Mouse (Mus musculus): ENCODE measurements at regions not wholly inside any gene's neighbourhood (a gene's known extent, or its start where the extent isn't known, plus 50 kb on each side); places are given as distances from the start of the nearest gene placed in this dataset.

DNA sequence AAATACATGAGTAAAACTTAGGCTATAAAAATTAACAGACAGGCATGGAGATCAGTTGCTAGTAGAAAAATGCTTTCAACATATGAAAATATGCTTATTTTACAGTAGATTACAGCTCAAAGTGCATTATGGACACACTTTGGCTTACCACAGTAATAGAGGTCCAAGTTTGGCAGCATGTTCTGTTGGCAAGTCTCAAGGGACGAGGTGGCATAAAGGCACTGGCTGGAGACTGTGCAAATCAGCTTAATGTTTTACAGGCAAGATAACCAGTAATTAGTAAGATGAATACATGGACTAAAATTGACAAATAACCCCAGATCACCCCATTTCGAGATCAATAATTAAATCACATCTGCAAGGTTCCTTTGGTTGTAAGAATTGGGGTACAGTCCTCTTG, 68.0 kb upstream of the Tmem26 start:
- H3K4me1 ChIP-seq (ENCODE audit: control insufficient read depth, insufficient read depth, low read length), result no peaks in the 10 kb centered on the region
- DNase-seq (ENCODE audit: low spot score) (no peak), ATAC-seq (ENCODE audit: insufficient read depth, low FRiP score, low TSS enrichment) (no peak)
- no peaks in the 10 kb centered on the region for H3K9me3 ChIP-seq (ENCODE audit: control insufficient read depth, low read length)
- no peak overlapping the region for H3K27ac ChIP-seq (ENCODE audit: low read depth, low read length)
- H3K36me3 ChIP-seq (ENCODE audit: control insufficient read depth, insufficient read depth, low read length), result no peaks in the 10 kb centered on the region
- H3K4me2 ChIP-seq (ENCODE audit: low read depth), result no peak overlapping the region
- no peak overlapping the region for H3K4me3 ChIP-seq (ENCODE audit: low read depth, low read length)
- no peaks in the 10 kb centered on the region for H3K27me3 ChIP-seq (ENCODE audit: control insufficient read depth, insufficient read depth, low read length)
- no peak overlapping the region for H3K9ac ChIP-seq (ENCODE audit: low read length)
- WGBS, result 82% methylated on average over 2 of the region's 2 CpGs

DNA sequence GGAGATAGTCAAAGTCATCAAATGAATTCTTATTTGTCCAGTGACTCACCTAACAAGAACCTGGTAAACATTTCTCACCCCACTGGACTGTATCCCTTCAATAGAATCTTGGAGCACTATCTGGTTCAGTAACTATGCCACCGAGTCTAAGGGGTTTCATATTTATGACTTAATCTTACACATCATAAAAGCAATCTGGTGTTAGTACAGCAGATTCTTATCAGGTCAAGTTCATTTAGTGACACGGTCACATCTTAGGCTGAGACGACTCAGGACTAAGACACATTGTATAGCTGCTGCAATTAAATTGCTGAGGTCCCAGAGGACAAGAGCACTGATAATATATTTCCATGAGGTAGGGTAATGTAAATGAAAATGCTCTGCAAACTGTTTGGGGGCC, 57.4 kb upstream of the Tmem26 start:
- no peak for ATAC-seq (ENCODE audit: insufficient read depth, low FRiP score, low TSS enrichment)
- no peak overlapping the region for H3K27ac ChIP-seq (ENCODE audit: low read depth, low read length)
- no peaks in the 10 kb centered on the region for H3K4me1 ChIP-seq (ENCODE audit: control insufficient read depth, insufficient read depth, low read length)
- H3K36me3 ChIP-seq (ENCODE audit: control insufficient read depth, insufficient read depth, low read length), result no peaks in the 10 kb centered on the region
- no peak for DNase-seq (ENCODE audit: low spot score)
- H3K9ac ChIP-seq (ENCODE audit: low read length), result no peak overlapping the region
- H3K4me2 ChIP-seq (ENCODE audit: low read depth), result no peak overlapping the region
- no peaks in the 10 kb centered on the region for H3K9me3 ChIP-seq (ENCODE audit: control insufficient read depth, low read length)
- no peaks in the 10 kb centered on the region for H3K27me3 ChIP-seq (ENCODE audit: control insufficient read depth, insufficient read depth, low read length)
- H3K4me3 ChIP-seq (ENCODE audit: low read depth, low read length), result no peak overlapping the region
- 85% methylated on average over 3 of the region's 3 CpGs for WGBS

- Histone ChIP-seq H3K36me3 (ENCODE audit: control insufficient read depth, insufficient read depth, low read length) (no peaks in the 10 kb centered on the region), H3K27me3 (ENCODE audit: control insufficient read depth, insufficient read depth, low read length) (no peaks in the 10 kb centered on the region), H3K4me2 (ENCODE audit: low read depth) (no peak overlapping the region), H3K9ac (ENCODE audit: low read length) (no peak overlapping the region), H3K4me3 (ENCODE audit: low read depth, low read length) (no peak overlapping the region), H3K9me3 (ENCODE audit: control insufficient read depth, low read length) (no peaks in the 10 kb centered on the region), H3K4me1 (ENCODE audit: control insufficient read depth, insufficient read depth, low read length) (no peaks in the 10 kb centered on the region), H3K27ac (ENCODE audit: low read depth, low read length) (no peak overlapping the region)
- 96% methylated on average over 6 of the region's 6 CpGs for WGBS
- DNase-seq (ENCODE audit: low spot score) (no peak), ATAC-seq (ENCODE audit: insufficient read depth, low FRiP score, low TSS enrichment) (no peak)
These were observed 54.1 kb upstream of the Tmem26 start for GRCm38 (mm10) chr10:68669330-68669729.

DNA sequence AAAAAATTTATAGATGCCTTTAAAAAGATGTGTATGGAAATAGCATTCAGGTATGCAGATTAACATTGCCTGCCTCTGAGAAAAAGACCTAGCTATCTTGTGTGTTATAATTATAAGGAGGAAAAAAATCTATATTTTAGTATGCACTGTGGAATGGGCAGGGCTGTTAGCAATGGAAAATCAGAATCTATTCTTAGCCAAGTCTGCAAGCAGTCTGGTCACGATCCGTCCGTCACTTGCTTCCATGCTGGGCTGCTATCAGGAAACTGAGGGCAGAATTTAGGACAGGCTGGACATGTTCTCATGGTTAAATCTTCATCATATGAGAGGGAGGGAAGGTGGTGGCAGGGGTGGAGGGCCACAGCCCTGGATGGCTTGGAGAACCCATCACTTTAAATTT, 53.5 kb upstream of the Tmem26 start:
- no peak overlapping the region for H3K9ac ChIP-seq (ENCODE audit: low read length)
- no peak for ATAC-seq (ENCODE audit: insufficient read depth, low FRiP score, low TSS enrichment)
- H3K4me3 ChIP-seq (ENCODE audit: low read depth, low read length), result no peak overlapping the region
- WGBS, result 84% methylated on average over 3 of the region's 3 CpGs
- no peaks in the 10 kb centered on the region for H3K36me3 ChIP-seq (ENCODE audit: control insufficient read depth, insufficient read depth, low read length)
- no peak overlapping the region for H3K27ac ChIP-seq (ENCODE audit: low read depth, low read length)
- H3K4me1 ChIP-seq (ENCODE audit: control insufficient read depth, insufficient read depth, low read length), result no peaks in the 10 kb centered on the region
- H3K9me3 ChIP-seq (ENCODE audit: control insufficient read depth, low read length), result no peaks in the 10 kb centered on the region
- no peak for DNase-seq (ENCODE audit: low spot score)
- H3K27me3 ChIP-seq (ENCODE audit: control insufficient read depth, insufficient read depth, low read length), result no peaks in the 10 kb centered on the region
- no peak overlapping the region for H3K4me2 ChIP-seq (ENCODE audit: low read depth)

DNA sequence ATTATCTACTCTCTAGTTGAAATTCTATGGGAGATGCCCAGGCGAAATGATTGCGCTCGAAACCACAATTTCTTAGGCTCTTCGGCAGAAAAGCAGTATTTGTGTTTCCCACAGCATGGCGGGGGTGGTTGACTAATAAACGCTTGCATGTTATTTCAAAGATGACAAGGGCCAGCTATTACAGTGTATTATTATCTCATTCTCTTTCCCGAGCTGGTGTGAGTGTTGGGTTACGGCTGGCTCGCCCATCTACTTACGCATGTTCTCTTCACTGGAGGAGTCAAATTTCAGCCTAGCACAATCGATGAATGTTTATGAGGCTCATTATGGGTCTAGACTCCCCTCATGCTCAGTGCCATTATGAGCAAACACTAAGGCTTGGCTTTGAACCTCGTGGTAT, 51.2 kb upstream of the Tmem26 start:
- H3K36me3 ChIP-seq (ENCODE audit: control insufficient read depth, insufficient read depth, low read length), result no peaks in the 10 kb centered on the region
- no peaks in the 10 kb centered on the region for H3K4me1 ChIP-seq (ENCODE audit: control insufficient read depth, insufficient read depth, low read length)
- no peak overlapping the region for H3K27ac ChIP-seq (ENCODE audit: low read depth, low read length)
- H3K4me2 ChIP-seq (ENCODE audit: low read depth), result no peak overlapping the region
- DNase-seq (ENCODE audit: low spot score), result no peak
- no peaks in the 10 kb centered on the region for H3K9me3 ChIP-seq (ENCODE audit: control insufficient read depth, low read length)
- WGBS, result 75% methylated on average over 12 of the region's 12 CpGs
- H3K4me3 ChIP-seq (ENCODE audit: low read depth, low read length), result no peak overlapping the region
- H3K9ac ChIP-seq (ENCODE audit: low read length), result no peak overlapping the region
- ATAC-seq (ENCODE audit: insufficient read depth, low FRiP score, low TSS enrichment), result no peak
- H3K27me3 ChIP-seq (ENCODE audit: control insufficient read depth, insufficient read depth, low read length), result no peaks in the 10 kb centered on the region

DNA sequence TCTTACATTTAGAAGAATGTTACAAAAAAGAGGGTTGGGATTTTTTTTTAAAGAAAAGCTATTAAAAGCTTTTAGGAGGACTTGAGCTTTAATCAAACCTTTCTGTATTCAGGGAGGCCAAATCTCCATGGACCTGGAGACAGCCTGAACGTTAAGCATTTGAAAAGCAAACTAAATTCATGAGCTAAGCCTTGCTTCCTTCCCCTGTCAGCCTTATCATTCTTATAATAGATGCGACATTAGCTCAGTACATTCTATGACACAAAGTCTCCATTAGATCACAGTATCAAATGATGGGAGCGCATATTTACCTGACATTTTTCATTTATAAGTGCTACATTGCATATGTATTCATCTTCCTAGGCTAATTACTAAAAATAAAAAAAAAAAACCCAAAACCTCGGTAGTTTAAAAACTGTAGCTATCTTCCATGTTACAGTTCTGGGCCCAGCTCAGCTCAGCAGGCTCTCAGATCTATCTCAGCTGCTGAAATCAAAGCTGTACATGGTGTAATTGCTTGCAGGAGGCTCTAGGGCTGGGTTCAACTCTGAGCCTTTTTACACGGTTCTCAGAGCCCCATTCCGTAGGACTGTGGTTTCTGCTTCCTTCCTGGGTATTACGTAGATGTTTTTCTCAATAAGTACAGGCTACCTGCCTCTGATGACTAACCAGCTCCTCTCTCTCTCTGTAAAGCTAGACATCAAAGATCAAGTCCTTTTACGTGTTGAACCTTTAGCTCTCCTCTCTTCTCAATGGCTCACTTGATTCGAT, 50.2 kb upstream of the Tmem26 start:
- H3K4me2 ChIP-seq (ENCODE audit: low read depth), result no peak overlapping the region
- H3K27me3 ChIP-seq (ENCODE audit: control insufficient read depth, insufficient read depth, low read length), result no peaks in the 10 kb centered on the region
- H3K4me3 ChIP-seq (ENCODE audit: low read depth, low read length), result no peak overlapping the region
- no peak overlapping the region for H3K27ac ChIP-seq (ENCODE audit: low read depth, low read length)
- DNase-seq (ENCODE audit: low spot score) (no peak), ATAC-seq (ENCODE audit: insufficient read depth, low FRiP score, low TSS enrichment) (no peak)
- H3K9ac ChIP-seq (ENCODE audit: low read length), result no peak overlapping the region
- H3K9me3 ChIP-seq (ENCODE audit: control insufficient read depth, low read length), result no peaks in the 10 kb centered on the region
- 85% methylated on average over 9 of the region's 9 CpGs for WGBS
- no peaks in the 10 kb centered on the region for H3K36me3 ChIP-seq (ENCODE audit: control insufficient read depth, insufficient read depth, low read length)
- H3K4me1 ChIP-seq (ENCODE audit: control insufficient read depth, insufficient read depth, low read length), result no peaks in the 10 kb centered on the region

Data from neural tube, embryonic 11.5 days (tissue).